Mouse (Mus musculus) megakaryocyte, adult 5-6 weeks (primary cell): ENCODE data around the gene Gm9844. TPM values are rescaled to one million over a fixed set of nuclear protein-coding genes. Genes with fewer than 3 reads are reported as not detected.
A peak's percentile ranks its signal among the peaks of the same experiment; 100 is the strongest.
"Not testable (repeated sequence)": the region's sequence is repeated elsewhere in the genome, so short reads cannot be mapped to it uniquely, and the experiment has no call there.

Experiments used
- ATAC-seq: 2 replicates; pipeline ENCODE4 v1.8.0; 2016; ENCODE audit warnings: mild to moderate bottlenecking, inconsistent platforms; ENCODE audit not compliant: poor library complexity, severe bottlenecking
- total RNA-seq, 2 experiments: library from RNA; stranded (forward) in 1 of 2; stranded (reverse) in 1 of 2; fragments of 153-499, 151-499 nt in 1 of 2; fragments of 221-1000, 200-1000 nt in 1 of 2; gene quantifications; 2 replicates each; pipeline versions ENCODE4 v1.2.3 to v1.2.4; 2015 to 2017

Gm9844 gene
- total RNA-seq (2015): 9.6 and 10.0 TPM in 2 replicates
- total RNA-seq (2017): 40.8 and 73.5 TPM in 2 replicates

GRCm38 (mm10) chr7:24861913-24862312 lies at the start of gene Gm9844:
Gene Gm9844 (plus strand): TSS chr7:24862213.
- no peak for ATAC-seq

- peak; percentile 98 for ATAC-seq
Measured at GRCm38 (mm10) chr7:24817502-24817901, 44.5 kb upstream of the Gm9844 start.

GRCm38 (mm10) chr7:24824452-24824851 lies 37.6 kb upstream of the Gm9844 start:
- no peak for ATAC-seq

GRCm38 (mm10) chr7:24827181-24827580 lies 34.8 kb upstream of the Gm9844 start:
- ATAC-seq: no peak

- ATAC-seq: peak; percentile 94
Measured at GRCm38 (mm10) chr7:24838732-24839409, 23.1 kb upstream of the Gm9844 start.

GRCm38 (mm10) chr7:24839410-24839808 lies 22.6 kb upstream of the Gm9844 start:
- ATAC-seq: peak; percentile 67

GRCm38 (mm10) chr7:24840331-24840730 lies 21.7 kb upstream of the Gm9844 start:
- ATAC-seq: no peak

- no peak for ATAC-seq
Measured at GRCm38 (mm10) chr7:24841009-24841408, 21.0 kb upstream of the Gm9844 start.

GRCm38 (mm10) chr7:24844144-24844543 lies 17.9 kb upstream of the Gm9844 start:
- ATAC-seq: no peak

GRCm38 (mm10) chr7:24845181-24845580 lies 16.8 kb upstream of the Gm9844 start:
- no peak for ATAC-seq

- peak; percentile 100 for ATAC-seq
Measured at GRCm38 (mm10) chr7:24845713-24846112, 16.3 kb upstream of the Gm9844 start.

- ATAC-seq: not testable (repeated sequence)
Measured at GRCm38 (mm10) chr7:24846576-24846975, 15.4 kb upstream of the Gm9844 start.

GRCm38 (mm10) chr7:24850162-24850561 lies 11.9 kb upstream of the Gm9844 start:
- ATAC-seq: no peak

- ATAC-seq: peak; percentile 91
Measured at GRCm38 (mm10) chr7:24850899-24851303, 11.1 kb upstream of the Gm9844 start.

- ATAC-seq: no peak
Measured at GRCm38 (mm10) chr7:24851596-24852325, 10.3 kb upstream of the Gm9844 start.

- ATAC-seq: peak; percentile 77
Measured at GRCm38 (mm10) chr7:24852557-24853232, 9.3 kb upstream of the Gm9844 start.

GRCm38 (mm10) chr7:24853233-24853563 lies 8.8 kb upstream of the Gm9844 start:
- no peak for ATAC-seq

GRCm38 (mm10) chr7:24853695-24854094 lies 8.3 kb upstream of the Gm9844 start:
- ATAC-seq: no peak

GRCm38 (mm10) chr7:24856460-24857120 lies 5.4 kb upstream of the Gm9844 start:
- ATAC-seq: peak; percentile 77

- no peak for ATAC-seq
Measured at GRCm38 (mm10) chr7:24859234-24859633, 2.8 kb upstream of the Gm9844 start.

GRCm38 (mm10) chr7:24862853-24863252 lies 840 bp downstream of the Gm9844 start:
- ATAC-seq: no peak
